Mouse (Mus musculus): ENCODE data around the gene Ipmk. TPM values are rescaled to one million over a fixed set of nuclear protein-coding genes. Genes with fewer than 3 reads are reported as not detected.
"Not testable (repeated sequence)": the region's sequence is repeated elsewhere in the genome, so short reads cannot be mapped to it uniquely, and the experiment has no call there.

The Ipmk gene
- polyA plus RNA-seq, 1 experiment: 20.5 TPM

DNA sequence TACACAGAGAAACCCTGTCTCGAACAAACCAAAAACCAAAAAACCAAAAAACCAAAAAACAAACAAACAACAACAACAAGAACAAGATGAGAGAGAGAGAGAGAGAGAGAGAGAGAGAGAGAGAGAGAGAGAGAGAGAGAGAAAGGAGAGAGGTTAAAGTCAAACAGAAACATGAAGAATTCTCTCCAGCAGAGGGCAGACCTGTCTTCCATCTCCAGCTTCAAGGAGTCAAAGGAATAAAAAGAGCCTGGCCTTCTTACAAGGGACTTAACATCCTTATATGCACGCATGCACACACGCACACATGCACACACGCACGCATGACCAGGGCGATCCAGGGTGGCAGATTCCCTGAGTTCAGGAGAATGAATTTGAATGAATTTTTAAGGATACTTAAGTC, 83.1 kb downstream of the Ipmk start:
- TF ChIP-seq CTCF (IDR thresholded peaks at IDR 0.05; ENCODE audit: borderline replicate concordance, extremely low read depth, insufficient read depth, insufficient read length): no peak
- no peak for TF ChIP-seq POLR2A (IDR thresholded peaks at IDR 0.05; ENCODE audit: borderline replicate concordance, extremely low read depth, insufficient read depth, insufficient read length, poor library complexity, severe bottlenecking)
- peak; percentile 44 for DNase-seq (ENCODE audit: low read depth)

DNA sequence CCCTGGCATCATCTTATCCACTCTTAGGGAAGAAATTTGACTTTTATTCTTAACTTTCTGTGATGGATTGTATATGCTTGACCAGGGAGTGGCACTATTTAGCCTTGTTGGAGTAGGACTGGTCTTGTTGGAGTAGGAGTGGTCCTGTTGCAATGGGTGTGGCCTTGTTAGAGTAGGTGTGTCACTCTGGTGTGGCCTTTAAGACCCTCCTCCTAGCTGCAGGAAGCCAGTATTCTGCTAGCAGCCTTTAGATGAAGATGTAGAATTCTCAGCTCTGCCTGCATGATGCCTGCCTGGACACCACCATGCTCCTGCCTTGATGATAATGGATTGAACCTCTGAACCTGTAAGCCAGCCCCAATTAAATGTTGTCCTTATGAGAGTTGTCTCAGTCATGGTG, 95.5 kb downstream of the Ipmk start:
- no peak for DNase-seq (ENCODE audit: low read depth)
- TF ChIP-seq CTCF (IDR thresholded peaks at IDR 0.05; ENCODE audit: borderline replicate concordance, extremely low read depth, insufficient read depth, insufficient read length) (no peak), POLR2A (IDR thresholded peaks at IDR 0.05; ENCODE audit: borderline replicate concordance, extremely low read depth, insufficient read depth, insufficient read length, poor library complexity, severe bottlenecking) (no peak)

DNA sequence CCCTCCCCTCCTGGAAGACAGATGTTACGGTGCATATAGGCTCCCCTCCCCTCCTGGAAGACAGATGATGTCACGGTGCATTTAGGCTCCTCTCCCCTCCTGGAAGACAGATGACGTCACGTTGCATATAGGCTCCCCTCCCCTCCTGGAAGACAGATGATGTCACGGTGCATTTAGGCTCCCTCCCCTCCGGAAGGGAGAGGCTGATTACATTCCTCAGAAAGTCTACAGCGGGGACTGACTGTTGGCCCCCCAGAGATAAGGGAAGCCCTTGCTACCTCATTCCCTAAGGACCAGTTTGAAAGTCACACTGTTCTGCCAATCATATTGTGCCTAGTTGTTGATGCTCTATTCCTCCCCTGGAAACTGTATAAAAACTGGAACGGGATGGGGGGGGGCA, 100.1 kb downstream of the Ipmk start:
- TF ChIP-seq CTCF (IDR thresholded peaks at IDR 0.05; ENCODE audit: borderline replicate concordance, extremely low read depth, insufficient read depth, insufficient read length) (no peak), POLR2A (IDR thresholded peaks at IDR 0.05; ENCODE audit: borderline replicate concordance, extremely low read depth, insufficient read depth, insufficient read length, poor library complexity, severe bottlenecking) (no peak)
- no peak for DNase-seq (ENCODE audit: low read depth)

DNA sequence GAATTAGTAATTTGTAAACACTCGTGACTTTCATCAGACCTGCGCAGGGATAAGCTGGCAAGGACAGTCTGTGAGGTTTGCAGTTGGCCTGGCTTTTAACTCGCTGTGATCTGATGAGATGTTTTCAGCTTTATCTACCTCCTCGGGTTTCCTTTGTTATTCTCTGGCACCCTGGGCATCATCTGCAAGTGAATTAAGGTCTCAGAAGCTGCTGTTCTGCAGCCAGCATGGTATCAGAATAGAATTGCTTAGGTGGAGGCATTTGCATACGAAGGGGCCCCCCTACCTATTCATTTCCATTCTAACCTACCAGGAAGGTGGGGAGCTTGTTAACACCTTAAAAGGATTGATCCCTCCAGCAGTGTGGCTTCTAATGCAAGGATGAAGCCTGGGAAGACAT, 100.7 kb downstream of the Ipmk start:
- DNase-seq (ENCODE audit: low read depth): peak; percentile 19
- TF ChIP-seq POLR2A (IDR thresholded peaks at IDR 0.05; ENCODE audit: borderline replicate concordance, extremely low read depth, insufficient read depth, insufficient read length, poor library complexity, severe bottlenecking): no peak
- TF ChIP-seq CTCF (IDR thresholded peaks at IDR 0.05; ENCODE audit: borderline replicate concordance, extremely low read depth, insufficient read depth, insufficient read length): no peak

DNA sequence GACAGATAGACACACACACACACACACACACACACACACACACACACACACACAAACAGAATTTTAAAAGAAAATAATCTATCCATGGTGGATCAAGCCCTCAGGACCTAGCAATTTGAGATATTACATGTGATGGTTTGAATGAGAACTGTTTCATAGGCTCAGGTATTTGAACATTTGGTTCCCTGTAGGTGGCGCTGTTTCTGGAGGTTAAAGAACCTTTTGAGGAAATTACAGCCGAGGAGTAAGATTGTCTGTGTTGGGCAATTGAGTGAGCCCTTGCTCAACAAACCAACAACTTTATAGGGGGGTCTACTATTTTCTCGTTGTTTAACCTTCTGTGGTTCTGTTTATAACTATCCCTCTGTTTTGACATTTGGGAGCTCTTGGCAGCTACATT, 107.8 kb downstream of the Ipmk start:
- DNase-seq (ENCODE audit: low read depth): peak; percentile 10

DNA sequence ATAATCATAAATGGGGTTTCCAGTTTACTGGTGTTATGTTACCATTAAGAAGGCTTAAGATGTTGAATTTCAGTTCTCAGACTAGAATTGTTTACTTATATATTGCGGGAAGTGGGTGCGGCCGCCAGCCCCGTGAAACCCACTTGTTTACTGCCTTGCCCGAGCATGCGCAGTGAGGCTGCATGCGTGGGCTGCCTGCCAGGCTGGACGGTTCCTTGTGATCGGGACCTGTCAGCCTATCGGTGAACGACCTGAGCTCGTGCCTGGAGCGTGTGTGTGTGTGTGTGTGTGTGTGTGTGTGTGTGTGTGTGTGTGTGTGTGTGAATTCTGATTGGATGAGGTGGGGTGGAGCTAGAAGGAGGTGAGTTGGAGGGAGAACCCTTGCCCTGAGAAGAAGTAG, 114.8 kb downstream of the Ipmk start:
- not testable (repeated sequence) for DNase-seq (ENCODE audit: low read depth)

More for the DNA sequence above, 107.8 kb downstream of the Ipmk start:
- TF ChIP-seq POLR2A (IDR thresholded peaks at IDR 0.05; ENCODE audit: borderline replicate concordance, extremely low read depth, insufficient read depth, insufficient read length, poor library complexity, severe bottlenecking) (no peak), CTCF (IDR thresholded peaks at IDR 0.05; ENCODE audit: borderline replicate concordance, extremely low read depth, insufficient read depth, insufficient read length) (no peak)

DNA sequence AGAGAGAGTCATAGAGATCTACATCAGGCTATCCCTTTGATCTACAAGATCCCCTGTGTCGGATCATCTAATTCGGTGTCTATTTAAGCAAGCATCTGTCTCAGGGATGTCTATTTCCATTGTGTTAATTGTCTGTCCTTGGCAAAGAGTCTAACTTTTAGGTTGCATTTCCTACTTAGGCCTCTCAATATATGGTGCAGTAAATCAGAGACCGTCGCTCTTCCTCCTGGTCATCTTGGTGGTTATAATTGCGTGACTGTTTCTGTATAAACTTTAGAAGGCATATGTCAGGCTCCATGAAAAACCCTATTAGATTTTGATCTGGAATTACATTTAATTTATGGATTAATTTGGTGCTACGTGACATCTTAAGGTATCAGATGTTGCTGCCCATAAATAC, 116.9 kb downstream of the Ipmk start:
- no peak for DNase-seq (ENCODE audit: low read depth)
- TF ChIP-seq POLR2A (IDR thresholded peaks at IDR 0.05; ENCODE audit: borderline replicate concordance, extremely low read depth, insufficient read depth, insufficient read length, poor library complexity, severe bottlenecking): no peak
- TF ChIP-seq CTCF (IDR thresholded peaks at IDR 0.05; ENCODE audit: borderline replicate concordance, extremely low read depth, insufficient read depth, insufficient read length): no peak

DNA sequence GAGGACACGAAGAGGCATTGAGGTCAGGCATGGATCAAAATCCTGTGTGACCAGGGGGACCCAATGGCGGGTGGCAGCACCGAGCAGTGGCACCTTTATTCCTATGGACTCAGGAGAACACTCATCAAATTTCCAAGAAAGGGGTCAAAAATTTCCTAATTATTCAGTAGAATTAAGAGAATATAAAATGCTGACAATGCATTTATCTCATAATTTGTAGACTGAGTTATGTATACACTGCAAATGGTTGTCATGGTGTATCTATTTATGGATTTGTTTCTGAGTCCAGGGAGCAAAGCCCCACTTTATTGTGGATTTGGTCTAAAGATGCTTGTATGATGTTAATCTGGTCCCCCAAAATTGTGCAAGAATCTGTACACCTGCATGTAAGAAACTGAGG, 120.8 kb downstream of the Ipmk start:
- no peak for DNase-seq (ENCODE audit: low read depth)
- no peak for TF ChIP-seq CTCF (IDR thresholded peaks at IDR 0.05; ENCODE audit: borderline replicate concordance, extremely low read depth, insufficient read depth, insufficient read length)
- no peak for TF ChIP-seq POLR2A (IDR thresholded peaks at IDR 0.05; ENCODE audit: borderline replicate concordance, extremely low read depth, insufficient read depth, insufficient read length, poor library complexity, severe bottlenecking)

DNA sequence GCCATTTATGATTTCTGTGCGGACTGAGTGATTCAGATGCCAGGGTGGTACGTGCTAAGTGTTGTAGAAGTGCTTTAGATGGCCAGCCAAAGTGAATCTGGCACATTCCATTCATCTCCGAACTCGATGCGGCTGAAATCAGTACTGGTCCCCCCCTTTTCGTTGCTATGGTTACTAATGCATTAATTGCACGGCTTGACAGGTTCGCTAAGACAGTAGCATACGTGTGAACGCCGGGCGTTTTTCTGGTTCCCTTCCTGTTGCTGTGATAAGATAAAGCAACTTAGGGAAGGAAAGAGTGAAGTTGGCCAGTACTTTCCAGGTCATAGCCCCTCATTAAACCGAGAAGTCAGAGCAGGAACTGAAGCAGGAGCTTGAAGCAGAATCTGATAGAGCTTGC, 122.2 kb downstream of the Ipmk start:
- DNase-seq (ENCODE audit: low read depth): peak; percentile 84
- no peak for TF ChIP-seq CTCF (IDR thresholded peaks at IDR 0.05; ENCODE audit: borderline replicate concordance, extremely low read depth, insufficient read depth, insufficient read length)
- no peak for TF ChIP-seq POLR2A (IDR thresholded peaks at IDR 0.05; ENCODE audit: borderline replicate concordance, extremely low read depth, insufficient read depth, insufficient read length, poor library complexity, severe bottlenecking)

DNA sequence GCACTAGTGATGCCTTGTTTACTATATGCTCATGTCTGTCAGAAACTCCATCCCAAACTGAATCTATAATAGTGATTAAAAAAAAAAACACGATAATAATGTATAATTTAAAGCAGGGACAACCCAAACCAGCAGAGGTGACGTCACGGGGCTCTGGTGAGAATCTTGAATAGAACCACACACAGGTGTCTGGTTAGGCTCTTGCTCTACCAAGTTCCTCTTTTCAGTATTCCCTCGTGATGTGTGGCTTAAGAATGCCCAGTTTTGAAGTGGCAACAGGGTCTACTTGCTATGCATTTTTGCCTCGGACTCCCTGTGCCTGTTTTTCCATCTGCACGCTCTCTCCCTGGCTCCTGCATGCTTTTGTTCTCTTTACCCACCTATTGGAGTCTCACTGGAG, 124.5 kb downstream of the Ipmk start:
- no peak for DNase-seq (ENCODE audit: low read depth)
- TF ChIP-seq POLR2A (IDR thresholded peaks at IDR 0.05; ENCODE audit: borderline replicate concordance, extremely low read depth, insufficient read depth, insufficient read length, poor library complexity, severe bottlenecking) (no peak), CTCF (IDR thresholded peaks at IDR 0.05; ENCODE audit: borderline replicate concordance, extremely low read depth, insufficient read depth, insufficient read length) (no peak)

DNA sequence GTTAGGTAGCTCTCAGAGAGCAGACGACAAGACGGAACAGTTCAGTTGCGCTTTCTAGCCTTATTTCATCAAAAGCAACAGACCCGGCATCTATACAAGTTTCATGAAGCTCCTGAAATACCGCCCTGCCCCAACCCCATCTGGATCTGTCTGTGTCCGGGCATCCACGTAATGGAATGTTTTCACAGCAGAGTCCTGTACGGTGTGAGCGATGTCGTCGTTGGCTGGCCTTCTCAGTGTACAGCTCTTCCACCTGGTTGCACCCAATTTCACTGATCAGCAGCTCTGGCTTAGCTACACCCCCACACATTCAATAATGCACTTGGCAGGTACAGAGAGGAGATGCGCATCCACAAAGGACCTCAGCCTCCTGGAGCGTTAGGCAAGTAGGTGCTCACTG, 126.0 kb downstream of the Ipmk start:
- TF ChIP-seq CTCF (IDR thresholded peaks at IDR 0.05; ENCODE audit: borderline replicate concordance, extremely low read depth, insufficient read depth, insufficient read length) (no peak), POLR2A (IDR thresholded peaks at IDR 0.05; ENCODE audit: borderline replicate concordance, extremely low read depth, insufficient read depth, insufficient read length, poor library complexity, severe bottlenecking) (no peak)
- peak; percentile 40 for DNase-seq (ENCODE audit: low read depth)

DNA sequence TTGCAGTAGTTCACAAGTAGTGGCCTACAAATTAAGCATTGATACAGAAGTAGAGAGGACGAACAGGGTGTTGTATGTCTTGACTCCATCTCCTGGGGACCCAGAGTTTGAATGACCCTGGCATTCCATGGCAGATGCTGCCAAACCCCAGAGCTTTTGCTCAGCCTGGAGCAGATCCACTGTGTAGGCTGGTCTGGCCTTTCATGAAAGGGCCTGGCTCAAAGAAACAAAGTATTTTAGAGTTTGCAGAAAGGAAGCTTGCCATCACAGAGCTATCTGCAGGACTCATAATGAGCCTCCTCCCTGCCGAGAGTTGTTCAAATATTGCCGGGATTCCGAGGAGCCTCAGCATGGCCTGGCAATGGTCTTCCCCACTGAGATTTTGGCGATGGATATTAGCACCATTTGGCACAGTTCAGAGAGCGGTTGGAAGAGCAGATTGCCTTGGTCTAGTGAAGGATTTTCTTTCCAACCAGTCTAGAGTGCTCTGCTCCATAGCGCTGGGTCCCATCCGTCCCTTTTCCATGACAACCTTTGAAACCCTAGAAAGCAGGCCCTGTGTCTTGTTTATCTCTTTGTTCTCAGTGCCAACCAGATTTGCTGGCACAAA, 129.0 kb downstream of the Ipmk start:
- TF ChIP-seq POLR2A (IDR thresholded peaks at IDR 0.05; ENCODE audit: borderline replicate concordance, extremely low read depth, insufficient read depth, insufficient read length, poor library complexity, severe bottlenecking): no peak
- no peak for TF ChIP-seq CTCF (IDR thresholded peaks at IDR 0.05; ENCODE audit: borderline replicate concordance, extremely low read depth, insufficient read depth, insufficient read length)

DNA sequence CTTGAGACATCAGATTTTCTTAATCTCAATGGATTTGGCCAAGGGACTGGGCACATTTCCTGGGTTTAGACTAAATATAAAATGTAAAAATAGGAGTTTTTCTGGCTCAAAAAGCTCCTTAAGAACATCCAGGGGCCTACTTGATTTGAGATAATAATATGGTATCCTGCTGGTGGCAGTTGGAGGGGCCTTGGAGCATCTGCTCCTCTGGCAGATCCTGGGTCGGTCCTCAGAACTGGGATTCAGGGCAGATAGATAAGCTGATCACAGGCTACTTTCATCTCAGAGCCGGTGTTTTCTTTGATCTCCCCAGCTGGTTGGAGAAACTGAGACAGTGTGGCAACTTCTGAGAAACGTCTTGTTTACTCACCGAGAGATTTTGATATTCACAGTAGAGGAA, 129.6 kb downstream of the Ipmk start:
- TF ChIP-seq CTCF (IDR thresholded peaks at IDR 0.05; ENCODE audit: borderline replicate concordance, extremely low read depth, insufficient read depth, insufficient read length): no peak
- TF ChIP-seq POLR2A (IDR thresholded peaks at IDR 0.05; ENCODE audit: borderline replicate concordance, extremely low read depth, insufficient read depth, insufficient read length, poor library complexity, severe bottlenecking): no peak
- peak; percentile 64 for DNase-seq (ENCODE audit: low read depth)

More for the DNA sequence above, 129.0 kb downstream of the Ipmk start:
- DNase-seq (ENCODE audit: low read depth): peak; percentile 90
